Mouse (Mus musculus) midbrain, postnatal 0 days (tissue): Measurements from ENCODE around the gene Rbmx2. TPM values are rescaled to one million over a fixed set of nuclear protein-coding genes. Genes with fewer than 3 reads are reported as not detected.

Experiments used
- ATAC-seq: fragments of 200-750 bp; cut with Nextera tagmentation; 2 replicates; pipeline ENCODE4 v1.8.0; 2017; ENCODE audit warnings: moderate number of reproducible peaks, mild to moderate bottlenecking, moderate TSS enrichment, moderate library complexity; ENCODE audit not compliant: low FRiP score
- DNase-seq: peaks from one replicate; pipeline ENCODE4 v3.0.0-alpha.2; 2015; ENCODE audit warnings: low spot score
- H3K27ac ChIP-seq: fragments of 300-500 bp; sonication (generic); 2 replicates; pipeline ENCODE4 v1.5.1; 2014; ENCODE audit warnings: low read depth, mild to moderate bottlenecking, low read length, mixed read lengths
- H3K27me3 ChIP-seq: fragments of 300-500 bp; sonication (generic); 2 replicates; pipeline ENCODE4 v1.6.1; 2014; ENCODE audit warnings: low read length, control low read depth, mixed read lengths; ENCODE audit not compliant: insufficient read depth
- H3K36me3 ChIP-seq: fragments of 300-500 bp; sonication (generic); 2 replicates; pipeline ENCODE4 v1.6.1; 2014; ENCODE audit warnings: low read length, control low read depth, mixed read lengths; ENCODE audit not compliant: insufficient read depth
- H3K4me1 ChIP-seq: fragments of 300-500 bp; sonication (generic); 2 replicates; pipeline ENCODE4 v1.6.1; 2014; ENCODE audit warnings: mild to moderate bottlenecking, control low read depth, antibody characterized with exemption, low read length, mixed read lengths; ENCODE audit not compliant: insufficient read depth
- H3K4me2 ChIP-seq: fragments of 300-500 bp; sonication (generic); 2 replicates; pipeline ENCODE4 v1.6.1; 2014; ENCODE audit warnings: low read depth, mild to moderate bottlenecking, low read length, mixed read lengths; ENCODE audit not compliant: poor library complexity, severe bottlenecking
- H3K4me3 ChIP-seq: fragments of 300-500 bp; sonication (generic); 2 replicates; pipeline ENCODE4 v1.5.1; 2014; ENCODE audit warnings: low read depth, mild to moderate bottlenecking, low read length, moderate library complexity
- H3K9ac ChIP-seq: fragments of 300-500 bp; sonication (generic); replicated peaks from 2 replicates; pipeline ENCODE4 v1.6.1; 2014; ENCODE audit warnings: mild to moderate bottlenecking, low read length, moderate library complexity, mixed read lengths; ENCODE audit not compliant: poor library complexity, severe bottlenecking
- H3K9me3 ChIP-seq: fragments of 300-500 bp; sonication (generic); 2 replicates; pipeline ENCODE4 v1.6.1; 2016; ENCODE audit warnings: low read length, control low read depth
- CTCF ChIP-seq: IDR thresholded peaks from 2 replicates; pipeline ENCODE4 v1.5.1; 2016; ENCODE audit warnings: antibody characterized with exemption, mild to moderate bottlenecking
- WGBS: fragments of 180-500 bp; shearing (Covaris S2); extraction: QIAGEN DNeasy Blood & Tissue Kit; methylation state at CpG from one replicate; pipeline ENCODE4 v1.1.7; 2014; 5-methylcytosine and 5-hydroxymethylcytosine counted together
- polyA plus RNA-seq: library from polyadenylated mRNA; unstranded; fragments of >200 nt; fragmentation: Nextera tagmentation; extraction: Ambion mirVana; gene quantifications from 2 replicates; pipeline ENCODE4 v1.2.1, GENCODE M21; 2015
- total RNA-seq: library from RNA; depleted of rRNA; stranded (reverse); fragments of >200 nt; gene quantifications from 2 replicates; pipeline ENCODE4 v1.2.3, GENCODE M21; 2014; rRNA removed

Gene Rbmx2
- 5.5 and 7.3 TPM in 2 replicates for total RNA-seq
- 28.7 and 29.0 TPM in 2 replicates for polyA plus RNA-seq

GRCm38 (mm10) chrX:48694864-48695371 is at the start of gene Rbmx2:
Gene Rbmx2 (plus strand): TSS chrX:48695004.
- WGBS, result 12% methylated on average over 35 of the region's 42 CpGs
- Histone ChIP-seq H3K27ac (no peak within 1 kb of the TSS), H3K9ac (no peak within 1 kb of the TSS; the same call in 1 of the 2 replicates), H3K4me3 (peak within 1 kb of the TSS; percentile 53), H3K4me1 (no peaks in the 10 kb centered on the region), H3K4me2 (peak within 1 kb of the TSS; percentile 57), H3K36me3 (no peaks in the 10 kb centered on the region), H3K9me3 (no peaks in the 10 kb centered on the region), H3K27me3 (no peaks in the 10 kb centered on the region)
- DNase-seq (peak; percentile 96), ATAC-seq (peak; percentile 98)
- TF ChIP-seq CTCF, result no peak

DNA sequence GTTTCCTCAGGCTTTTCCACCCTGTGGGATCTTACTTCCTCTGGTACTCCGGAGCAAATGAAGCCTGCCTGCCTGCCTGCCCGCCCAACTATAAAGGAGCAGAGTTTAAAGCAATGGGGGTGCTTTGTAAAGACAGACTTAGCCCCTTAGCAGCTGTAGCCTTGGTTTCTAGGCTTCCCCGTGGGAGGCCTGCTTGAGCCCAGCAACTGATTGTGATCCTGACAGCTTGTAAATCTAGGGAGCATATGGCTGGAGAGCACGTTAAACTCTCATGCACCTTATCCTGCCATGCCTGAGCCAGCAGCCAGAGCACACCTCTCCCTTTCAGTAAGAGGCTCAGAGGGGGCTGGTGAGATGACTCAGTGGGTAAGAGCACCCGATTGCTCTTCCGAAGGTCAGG is 28.0 kb upstream of the Rbmx2 start:
- no peak overlapping the region for H3K9ac ChIP-seq
- no peak for ATAC-seq
- H3K27ac ChIP-seq, result no peak overlapping the region
- no peak overlapping the region for H3K4me2 ChIP-seq
- 31% methylated on average over 6 of the region's 6 CpGs for WGBS
- no peak for TF ChIP-seq CTCF
- H3K36me3 ChIP-seq, result no peaks in the 10 kb centered on the region
- peak; percentile 34 for DNase-seq
- no peak overlapping the region for H3K4me3 ChIP-seq
- no peaks in the 10 kb centered on the region for H3K9me3 ChIP-seq
- no peaks in the 10 kb centered on the region for H3K4me1 ChIP-seq
- no peaks in the 10 kb centered on the region for H3K27me3 ChIP-seq

GRCm38 (mm10) chrX:48669588-48669987 is 25.2 kb upstream of the Rbmx2 start:
- 57% methylated on average over 3 of the region's 3 CpGs for WGBS
- H3K4me1 ChIP-seq, result no peaks in the 10 kb centered on the region
- H3K27me3 ChIP-seq, result no peaks in the 10 kb centered on the region
- no peak overlapping the region for H3K9ac ChIP-seq
- no peak overlapping the region for H3K4me3 ChIP-seq
- no peak for ATAC-seq
- no peaks in the 10 kb centered on the region for H3K36me3 ChIP-seq
- no peaks in the 10 kb centered on the region for H3K9me3 ChIP-seq
- no peak overlapping the region for H3K4me2 ChIP-seq
- TF ChIP-seq CTCF, result 0 out of 2 replicates have a peak, but pooled peaks have one; percentile 11
- no peak overlapping the region for H3K27ac ChIP-seq
- no peak for DNase-seq

DNA sequence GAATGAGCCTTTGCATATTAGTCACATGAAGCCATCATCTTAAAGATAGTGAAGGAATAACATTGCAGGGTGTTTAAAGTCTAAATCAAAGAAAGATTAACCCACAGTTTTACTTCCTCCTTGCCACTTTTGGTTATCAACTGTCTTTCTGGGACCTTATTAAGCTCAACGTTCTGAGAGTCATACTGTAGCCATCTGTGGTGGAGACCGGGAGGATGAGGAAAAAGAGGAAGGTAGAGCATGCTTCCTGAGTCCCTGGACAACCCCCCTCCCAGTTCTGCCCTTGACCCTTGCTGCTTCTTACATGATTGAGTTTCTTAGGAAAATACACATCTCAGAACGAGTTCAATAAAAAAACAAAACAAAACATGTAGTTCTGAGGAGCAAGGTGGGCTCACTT is 23.1 kb upstream of the Rbmx2 start:
- H3K9ac ChIP-seq, result no peak overlapping the region
- 72% methylated on average over 3 of the region's 3 CpGs for WGBS
- DNase-seq (no peak), ATAC-seq (no peak)
- no peaks in the 10 kb centered on the region for H3K9me3 ChIP-seq
- H3K27me3 ChIP-seq, result no peaks in the 10 kb centered on the region
- H3K27ac ChIP-seq, result no peak overlapping the region
- no peaks in the 10 kb centered on the region for H3K4me1 ChIP-seq
- H3K4me2 ChIP-seq, result no peak overlapping the region
- no peak overlapping the region for H3K4me3 ChIP-seq
- H3K36me3 ChIP-seq, result no peaks in the 10 kb centered on the region
- TF ChIP-seq CTCF, result no peak

- H3K4me3 ChIP-seq, result no peak within 1 kb of the TSS
- H3K9ac ChIP-seq, result no peak within 1 kb of the TSS
- peak; percentile 2 for DNase-seq
- H3K9me3 ChIP-seq, result no peaks in the 10 kb centered on the region
- no peak within 1 kb of the TSS for H3K4me2 ChIP-seq
- no peaks in the 10 kb centered on the region for H3K36me3 ChIP-seq
- no peaks in the 10 kb centered on the region for H3K27me3 ChIP-seq
- TF ChIP-seq CTCF, result no peak
- H3K27ac ChIP-seq, result no peak within 1 kb of the TSS
- WGBS, result 39% methylated on average over 4 of the region's 4 CpGs
- ATAC-seq, result no peak
- H3K4me1 ChIP-seq, result no peaks in the 10 kb centered on the region
Measured at GRCm38 (mm10) chrX:48674171-48674570, 20.6 kb upstream of the Rbmx2 start, which contains the start of gene Gpr119. Gene Gpr119 (minus strand): TSS chrX:48674478.

GRCm38 (mm10) chrX:48683451-48683850 is 11.4 kb upstream of the Rbmx2 start:
- Histone ChIP-seq H3K4me2 (no peak overlapping the region), H3K36me3 (no peaks in the 10 kb centered on the region), H3K9me3 (no peaks in the 10 kb centered on the region), H3K27ac (no peak overlapping the region), H3K27me3 (no peaks in the 10 kb centered on the region), H3K4me3 (no peak overlapping the region), H3K4me1 (no peaks in the 10 kb centered on the region), H3K9ac (no peak overlapping the region)
- DNase-seq (peak; percentile 56), ATAC-seq (no peak)
- 16% methylated on average over 3 of the region's 3 CpGs for WGBS
- peak; percentile 73 for TF ChIP-seq CTCF
